Mouse (Mus musculus) adrenal gland, postnatal 4 days (tissue): Measurements from ENCODE around the gene Actr1b. TPM values are rescaled to one million over a fixed set of nuclear protein-coding genes. Genes with fewer than 3 reads are reported as not detected.

Experiments used
- DNase-seq, 2 experiments: peaks; one replicate each; pipeline ENCODE4 v3.0.0; 2021 to 2022; ENCODE audit warnings: low spot score in 2 of 2, mixed read lengths in 2 of 2
- long read RNA-seq, 2 experiments: library from polyadenylated mRNA; stranded (forward); transcript quantifications; one replicate each; pipeline ENCODE4 v2.0.0; 2021
- total RNA-seq, 2 experiments: library from RNA; stranded (reverse); gene quantifications; 2 replicates each; pipeline ENCODE4 v1.2.3; 2021

Gene Actr1b
- 100 to 1,000 TPM; 133 to 143 TPM for total RNA-seq
- long read RNA-seq, experiment 1, transcript Actr1b-201 (11 exons, 3,248 nt): major isoform, 76 of 145 reads
- long read RNA-seq, experiment 1, partial matches to known transcripts: 0 of 145 reads
- long read RNA-seq, experiment 1, other reads (novel, unspliced or antisense): 69 of 145 reads
- long read RNA-seq, experiment 2, transcript Actr1b-201 (11 exons, 3,248 nt): major isoform, 139 of 239 reads
- long read RNA-seq, experiment 2, partial matches to known transcripts: 74 of 239 reads
- long read RNA-seq, experiment 2, other reads (novel, unspliced or antisense): 26 of 239 reads

DNA sequence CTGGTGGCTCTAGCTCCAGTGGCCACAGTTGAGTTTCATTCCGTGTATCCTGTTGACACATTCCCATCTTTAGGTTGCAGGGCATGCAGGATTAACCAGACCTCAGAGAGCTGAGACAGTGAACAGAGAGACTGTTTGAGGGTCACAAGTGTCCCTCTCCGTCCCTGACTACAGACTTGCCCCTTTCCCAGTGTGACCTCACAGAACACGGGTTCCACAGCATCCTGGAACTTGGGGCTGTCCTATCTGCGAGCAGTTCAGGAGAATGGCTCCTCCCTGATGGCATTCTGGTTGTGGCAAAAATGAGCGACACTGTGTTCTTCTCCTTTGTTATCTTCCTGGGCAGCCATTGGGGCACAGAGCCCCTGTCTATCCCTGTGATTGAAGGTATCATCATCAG lies at the start of gene Actr1b:
Gene Actr1b, minus strand, starts transcription at position 112 of the 400 bp plus-strand sequence.
- no peak for DNase-seq

DNA sequence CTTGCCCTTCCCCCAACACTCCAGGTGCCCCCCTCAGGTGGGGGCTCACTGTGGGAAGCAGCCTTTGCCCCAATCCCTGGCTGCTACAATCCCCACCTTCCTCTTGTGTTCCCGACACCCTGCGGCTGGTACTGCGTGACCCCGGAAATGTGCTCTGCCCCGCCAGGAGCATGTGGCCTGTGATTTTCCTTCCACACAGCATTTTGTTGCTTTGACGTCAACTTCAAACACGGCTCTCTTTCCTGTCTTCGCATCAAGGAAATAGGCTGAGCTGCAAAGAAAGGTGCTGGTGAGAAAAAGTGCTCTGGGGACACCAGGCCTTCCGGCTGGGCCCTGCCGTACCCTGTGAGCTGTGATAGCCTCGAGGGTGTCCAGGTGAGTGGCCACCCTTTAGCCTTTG lies 47.3 kb upstream of the Actr1b start, which contains the start of gene Zap70:
Gene Zap70, plus strand, starts transcription at position 231 of the 400 bp plus-strand sequence.
- DNase-seq: no peak

DNA sequence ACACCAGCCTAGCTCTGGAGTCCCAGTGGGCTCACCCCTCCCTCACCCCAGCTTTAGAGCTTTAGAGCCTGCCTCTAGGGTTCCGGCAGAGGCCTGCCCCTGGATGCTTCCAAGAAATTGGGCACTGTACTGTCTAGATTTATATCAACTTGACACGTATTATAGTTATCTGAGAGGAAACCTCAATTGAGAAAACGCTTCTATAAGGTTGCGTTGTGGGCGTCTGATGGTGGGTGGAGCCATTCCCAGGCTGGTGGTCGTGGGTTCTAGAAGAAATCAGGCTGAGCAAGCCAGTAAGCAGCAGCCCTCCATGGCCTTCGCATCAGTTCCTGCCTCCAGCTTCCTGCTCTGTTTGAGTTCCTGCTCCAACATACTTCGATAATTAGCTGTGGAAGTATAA lies 46.8 kb upstream of the Actr1b start:
- DNase-seq: no peak

DNA sequence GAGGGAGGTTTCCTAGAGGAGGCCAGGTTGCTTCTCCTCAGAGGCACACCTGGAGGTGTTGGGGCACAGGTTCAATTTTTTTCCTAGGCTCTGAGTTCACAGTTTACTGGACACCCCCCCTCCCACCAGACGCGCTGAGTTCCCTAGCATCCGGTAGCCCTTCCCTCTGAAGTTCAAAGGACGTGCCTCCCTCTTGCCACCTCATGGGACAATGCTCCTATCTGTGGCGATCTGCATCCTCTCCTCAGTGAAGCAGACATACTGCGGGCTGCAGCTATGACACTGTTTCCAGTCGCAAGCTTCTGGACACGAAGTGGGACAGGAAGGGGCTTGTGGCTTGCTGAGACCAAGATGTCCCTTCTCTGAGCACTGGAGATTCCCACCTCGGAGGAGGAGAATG lies 46.2 kb upstream of the Actr1b start:
- DNase-seq: no peak

GRCm38 (mm10) chr1:36759076-36759475 lies 44.9 kb upstream of the Actr1b start:
- no peak for DNase-seq

DNA sequence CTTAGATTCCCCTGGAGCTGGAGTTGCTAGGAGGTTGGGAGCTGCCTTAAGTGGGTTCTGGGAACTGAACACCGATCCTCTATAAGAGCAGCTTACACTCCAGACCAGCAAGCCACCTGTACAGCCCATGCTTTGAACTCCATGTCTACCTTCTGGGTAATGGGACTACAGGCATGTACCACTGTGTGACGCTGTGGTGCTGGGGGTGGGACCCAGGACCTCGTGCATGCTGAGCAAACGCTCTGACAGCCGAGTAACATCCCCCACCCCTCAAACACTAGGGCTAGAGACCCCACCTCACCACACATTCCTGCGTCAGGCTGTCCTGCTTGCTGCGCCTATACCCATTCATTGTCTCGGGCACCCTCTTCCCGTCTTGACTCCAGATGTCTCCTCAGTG lies 44.3 kb upstream of the Actr1b start:
- DNase-seq: no peak

GRCm38 (mm10) chr1:36753932-36754675 lies 39.9 kb upstream of the Actr1b start:
- DNase-seq: no peak

DNA sequence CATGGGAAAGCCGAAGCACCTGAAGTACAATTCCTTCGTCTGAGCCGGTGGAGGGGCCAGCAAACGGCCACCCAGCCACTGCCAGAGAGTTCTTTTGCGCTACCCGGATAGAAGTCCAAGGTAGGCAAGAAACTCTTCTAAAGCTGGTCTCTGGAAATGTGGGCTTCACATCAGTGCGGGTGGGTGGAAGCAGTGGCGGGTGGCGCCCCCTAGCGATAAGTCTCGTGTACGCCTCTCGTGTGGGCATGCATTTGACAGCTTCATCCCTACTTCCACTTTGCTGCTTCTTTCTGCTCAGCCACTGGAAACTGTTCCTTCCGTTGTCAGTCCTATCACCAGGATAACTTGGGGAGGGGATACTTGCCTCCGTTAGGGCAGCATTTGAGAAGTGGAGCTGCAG lies 32.2 kb upstream of the Actr1b start:
- DNase-seq: no peak

GRCm38 (mm10) chr1:36745661-36746060 lies 31.4 kb upstream of the Actr1b start:
- no peak for DNase-seq

GRCm38 (mm10) chr1:36744268-36744944 lies 30.2 kb upstream of the Actr1b start:
- peak; percentile 14 to 42 for DNase-seq

- no peak for DNase-seq
Observed at GRCm38 (mm10) chr1:36743046-36743445, 28.8 kb upstream of the Actr1b start.

- no peak for DNase-seq
Observed at GRCm38 (mm10) chr1:36739231-36739630, 25.0 kb upstream of the Actr1b start.

DNA sequence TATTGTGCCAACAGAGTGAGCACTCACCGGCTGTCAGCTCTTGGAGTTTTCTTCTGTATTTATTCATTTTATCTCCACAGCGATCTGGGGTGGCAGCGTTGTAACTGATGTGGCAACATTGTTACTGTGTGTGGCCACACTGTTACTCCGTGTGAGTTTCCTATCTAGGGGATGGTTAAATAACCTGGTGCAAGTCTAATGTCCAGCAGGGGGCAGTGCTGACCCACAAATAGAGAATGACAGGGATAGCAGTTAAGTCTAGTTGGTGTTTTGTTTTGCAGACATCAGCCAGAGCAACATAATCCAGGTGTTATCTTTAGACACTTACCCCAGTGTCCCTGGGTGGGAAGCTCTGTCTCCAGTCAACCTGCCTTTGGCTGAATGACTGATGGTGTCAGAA lies 23.1 kb upstream of the Actr1b start:
- DNase-seq: peak; percentile 43 to 71

- DNase-seq: no peak
Observed at GRCm38 (mm10) chr1:36724057-36724431, 9.8 kb upstream of the Actr1b start.

GRCm38 (mm10) chr1:36723146-36724056 lies 9.2 kb upstream of the Actr1b start:
- DNase-seq: no peak

- no peak for DNase-seq
Observed at GRCm38 (mm10) chr1:36718786-36719185, 4.6 kb upstream of the Actr1b start.

- DNase-seq: no peak
Observed at GRCm38 (mm10) chr1:36711104-36711503, 3.1 kb downstream of the Actr1b start.

DNA sequence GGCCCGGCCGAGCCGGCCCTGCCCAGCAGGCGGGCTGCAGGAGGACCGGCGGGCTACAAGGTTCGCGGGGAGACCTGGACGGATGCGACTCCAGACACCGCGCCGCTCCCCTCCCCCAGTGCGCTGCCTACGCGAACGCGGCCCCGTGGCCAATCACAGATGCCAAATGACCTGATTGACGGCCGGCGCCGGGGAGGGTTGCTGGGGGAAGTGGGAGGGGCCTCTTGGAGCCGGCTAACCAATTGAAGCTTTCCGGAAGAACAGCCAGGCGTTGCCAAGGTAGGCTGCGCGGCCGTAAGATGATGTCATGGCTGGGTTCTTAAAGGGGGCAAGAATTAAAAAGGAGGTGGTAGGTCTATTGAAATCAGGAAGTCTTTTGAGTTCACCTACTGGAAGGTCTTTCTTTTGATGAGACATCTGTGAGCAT lies 4.4 kb downstream of the Actr1b start, which contains the start of gene 4933424G06Rik:
Gene 4933424G06Rik, plus strand, starts transcription at position 296 of the 427 bp plus-strand sequence.
- DNase-seq: peak; percentile 93 to 98

DNA sequence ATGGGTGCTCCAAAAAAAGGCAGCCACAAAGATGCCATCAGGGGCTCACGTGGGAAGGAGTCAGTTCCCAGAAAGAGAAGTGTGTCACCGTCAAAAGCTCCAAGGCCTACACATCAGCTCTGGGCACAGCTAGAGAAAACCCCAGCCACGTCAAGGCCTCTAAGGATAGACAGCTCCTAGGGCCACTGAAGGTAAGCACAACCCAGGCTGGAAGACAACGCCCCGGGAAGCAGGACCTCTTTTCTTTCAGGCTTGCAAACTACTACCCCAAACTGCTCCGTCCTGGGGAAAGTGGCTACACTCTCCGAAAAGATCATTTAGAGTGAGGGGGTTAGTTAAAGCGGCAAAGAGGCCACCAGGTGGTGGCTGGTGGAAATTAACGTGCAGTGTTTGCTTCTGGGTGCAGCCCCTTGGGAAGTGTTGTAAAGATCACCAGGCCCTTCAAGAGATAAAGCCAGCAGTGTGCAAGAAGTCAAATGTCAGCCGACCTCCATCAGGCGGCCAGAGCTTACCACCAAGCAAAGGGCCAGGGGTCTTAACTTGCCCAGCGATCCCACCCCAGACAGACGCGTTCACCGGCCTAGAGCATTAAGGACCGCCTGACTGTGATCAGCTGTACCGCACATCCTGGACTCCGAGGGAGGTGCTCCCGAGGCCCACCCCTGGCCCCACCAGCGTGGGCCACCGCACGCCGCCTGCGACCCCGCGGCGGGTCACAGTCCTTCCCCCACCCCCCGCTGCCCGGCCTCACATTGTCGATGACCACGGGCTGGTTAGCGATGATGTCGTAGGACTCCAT lies 5.0 kb downstream of the Actr1b start:
- DNase-seq: peak in 1 of 2 experiments; percentile 25

DNA sequence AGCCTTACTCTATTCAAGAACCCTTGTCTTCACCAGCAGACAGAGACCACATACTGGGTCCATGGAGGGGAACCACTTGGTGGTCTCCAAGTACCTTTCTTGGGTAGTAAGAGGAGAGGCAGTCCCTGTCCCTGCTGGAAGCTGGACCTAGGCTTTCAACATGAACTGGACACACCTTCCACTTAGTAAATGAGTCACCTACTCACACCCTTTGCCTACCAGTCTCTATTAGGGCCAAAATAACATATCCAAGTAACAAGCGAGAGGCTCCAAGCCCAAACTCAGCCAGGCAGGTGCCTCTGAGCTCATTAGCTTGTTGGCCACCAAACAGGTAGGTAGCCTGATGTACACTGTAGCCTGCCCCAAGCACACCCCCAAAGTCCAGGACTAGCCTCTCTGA lies 5.6 kb downstream of the Actr1b start:
- no peak for DNase-seq
